Mouse (Mus musculus) megakaryocyte-erythroid progenitor cell, adult 5-6 weeks (primary cell): ENCODE data around the gene Ube3c. TPM values are rescaled to one million over a fixed set of nuclear protein-coding genes. Genes with fewer than 3 reads are reported as not detected.
A peak's percentile ranks its signal among the peaks of the same experiment; 100 is the strongest.
"Not testable (repeated sequence)": the region's sequence is repeated elsewhere in the genome, so short reads cannot be mapped to it uniquely, and the experiment has no call there.

Experiments
- ATAC-seq: replicated peaks from 2 replicates; pipeline ENCODE4 v1.8.0; 2016; ENCODE audit warnings: mild to moderate bottlenecking, inconsistent platforms; ENCODE audit not compliant: severe bottlenecking, poor library complexity, low FRiP score, low TSS enrichment
- total RNA-seq, 2 experiments: library from RNA; stranded (forward) in 1 of 2; stranded (reverse) in 1 of 2; fragments of 200-1000, 215-1000 nt in 1 of 2; fragments of >200 nt in 1 of 2; fragmentation: Nextera tagmentation in 1 of 2; gene quantifications; 2 replicates each; pipeline ENCODE4 v1.2.3; 2014 to 2017

Ube3c gene
- total RNA-seq (2014; fragmentation: Nextera tagmentation) = 31.6 and 34.4 TPM in 2 replicates
- total RNA-seq (2017) = 42.0 and 42.4 TPM in 2 replicates

- ATAC-seq = peak; percentile 93
These were observed at the start of gene Ube3c for GRCm38 (mm10) chr5:29568848-29569377. Ube3c (plus strand) TSS chr5:29569242.

DNA sequence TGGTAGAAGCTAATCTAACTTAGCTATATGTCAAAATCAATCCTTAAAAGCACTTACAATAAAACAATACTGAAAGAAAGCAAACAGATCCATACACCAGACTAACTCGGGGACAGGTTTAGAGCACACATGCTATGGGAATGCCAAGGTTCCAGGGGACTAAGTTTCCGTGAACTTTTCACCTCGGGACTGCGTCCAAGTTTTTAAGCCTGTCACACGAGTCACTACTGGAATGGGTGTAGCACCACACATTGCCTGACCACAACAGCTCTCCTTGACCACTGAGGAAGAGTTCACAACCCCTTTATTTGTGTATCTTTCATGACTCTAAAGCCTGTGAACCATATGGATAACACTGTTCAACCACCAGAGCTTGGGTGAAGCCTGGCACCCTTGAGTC is 8.9 kb upstream of the Ube3c start:
- no peak for ATAC-seq

DNA sequence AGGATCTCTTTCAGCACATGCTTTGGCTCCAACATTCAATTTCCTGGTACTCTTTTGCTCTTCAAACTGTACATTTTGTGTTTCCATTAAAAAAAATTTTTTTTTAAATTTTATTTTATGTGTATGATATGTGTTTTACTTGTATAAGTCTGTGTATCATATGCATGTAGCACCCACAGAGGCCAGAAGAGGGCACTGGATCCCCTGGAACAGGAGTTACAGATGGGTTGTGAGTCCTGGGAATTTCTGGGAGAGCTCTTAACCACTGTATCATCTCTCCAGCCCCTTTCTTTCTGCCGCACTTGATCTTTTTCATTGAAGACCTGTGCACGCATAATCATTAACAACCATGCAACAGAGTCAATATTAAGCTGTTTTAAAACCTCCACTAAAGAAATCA is 8.4 kb upstream of the Ube3c start:
- no peak for ATAC-seq

DNA sequence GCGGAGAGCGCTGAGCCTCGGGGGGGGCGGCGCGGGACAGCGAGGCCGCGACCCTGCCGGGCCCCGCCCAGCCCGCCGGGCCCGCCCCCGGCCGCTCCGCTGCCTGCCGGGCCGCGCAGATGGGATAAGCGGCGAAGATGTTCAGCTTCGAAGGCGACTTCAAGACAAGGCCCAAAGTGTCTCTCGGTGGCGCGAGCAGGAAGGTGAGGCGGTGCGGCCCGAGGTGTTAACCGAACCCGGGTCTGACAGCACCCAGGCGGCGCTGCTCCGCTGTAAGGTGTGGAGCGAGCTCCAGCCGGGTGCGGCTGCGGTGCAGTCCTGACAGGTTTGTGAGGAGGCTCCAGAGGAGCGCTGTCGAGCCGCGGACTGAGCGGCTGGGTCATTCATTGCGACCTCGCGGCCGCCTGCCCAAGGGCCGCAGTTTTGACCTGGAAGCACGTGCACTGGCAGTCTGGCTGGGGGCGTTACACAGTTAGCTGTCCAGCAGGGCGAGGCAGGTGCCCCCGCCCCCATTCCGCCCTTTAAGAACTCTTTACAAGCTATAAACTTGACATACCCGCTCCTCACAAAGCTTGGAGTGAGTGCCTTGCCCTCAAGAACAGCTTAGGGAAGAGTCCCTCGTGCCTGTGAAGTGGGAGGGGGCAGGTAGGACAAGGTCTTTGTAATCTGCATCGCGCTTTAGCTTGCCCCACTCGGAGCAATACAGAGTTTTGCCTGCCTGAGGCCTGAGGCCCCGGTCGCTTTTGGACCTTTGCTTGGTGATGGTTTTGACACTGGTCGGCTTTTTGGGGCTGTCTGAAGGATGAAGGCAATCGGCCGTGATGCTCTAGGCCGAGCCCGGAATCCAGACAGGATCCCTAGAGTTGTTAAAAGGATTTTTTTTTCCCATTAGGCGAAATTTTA is 587 bp downstream of the Ube3c start:
- peak; percentile 69 for ATAC-seq

DNA sequence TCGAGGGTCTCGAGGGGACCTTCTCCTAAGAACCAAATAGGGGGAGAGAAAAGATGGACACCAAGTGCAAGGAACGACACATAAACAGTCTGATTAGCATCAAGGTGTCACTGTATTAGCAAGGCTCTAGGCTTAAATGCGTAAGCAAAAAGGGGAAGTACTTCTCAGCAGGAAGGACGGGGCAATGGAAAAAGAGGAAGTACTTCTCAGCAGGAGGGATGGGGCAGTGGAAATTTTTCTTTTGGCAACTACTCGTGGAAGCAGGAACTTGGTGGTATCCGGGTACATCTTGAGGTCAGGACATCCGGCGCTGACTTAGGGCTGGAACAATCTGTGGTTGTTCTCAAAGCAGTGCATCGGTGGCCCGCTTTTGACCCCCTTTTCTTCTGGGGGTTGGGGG is 5.2 kb downstream of the Ube3c start:
- not testable (repeated sequence) for ATAC-seq

DNA sequence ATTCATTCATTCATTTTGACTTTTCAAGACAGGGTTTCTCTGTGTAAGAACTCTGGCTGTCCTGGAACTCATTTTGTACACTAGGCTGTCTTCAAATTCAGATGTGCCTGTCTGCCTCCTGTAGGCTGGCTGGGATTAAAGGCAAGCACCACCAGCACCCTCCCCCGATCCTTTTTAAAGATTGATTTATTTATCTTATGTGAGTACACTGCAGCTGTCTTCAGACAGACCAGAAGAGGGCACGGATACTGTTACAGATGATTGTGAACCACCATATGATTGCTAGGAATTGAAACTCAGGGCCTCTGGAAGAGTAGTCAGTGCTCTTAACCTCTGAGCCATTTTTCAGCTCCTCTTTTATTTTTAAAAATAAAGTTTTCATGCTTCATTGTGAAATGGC is 6.0 kb downstream of the Ube3c start:
- ATAC-seq = peak; percentile 51; the same call in 1 of the 2 replicates

DNA sequence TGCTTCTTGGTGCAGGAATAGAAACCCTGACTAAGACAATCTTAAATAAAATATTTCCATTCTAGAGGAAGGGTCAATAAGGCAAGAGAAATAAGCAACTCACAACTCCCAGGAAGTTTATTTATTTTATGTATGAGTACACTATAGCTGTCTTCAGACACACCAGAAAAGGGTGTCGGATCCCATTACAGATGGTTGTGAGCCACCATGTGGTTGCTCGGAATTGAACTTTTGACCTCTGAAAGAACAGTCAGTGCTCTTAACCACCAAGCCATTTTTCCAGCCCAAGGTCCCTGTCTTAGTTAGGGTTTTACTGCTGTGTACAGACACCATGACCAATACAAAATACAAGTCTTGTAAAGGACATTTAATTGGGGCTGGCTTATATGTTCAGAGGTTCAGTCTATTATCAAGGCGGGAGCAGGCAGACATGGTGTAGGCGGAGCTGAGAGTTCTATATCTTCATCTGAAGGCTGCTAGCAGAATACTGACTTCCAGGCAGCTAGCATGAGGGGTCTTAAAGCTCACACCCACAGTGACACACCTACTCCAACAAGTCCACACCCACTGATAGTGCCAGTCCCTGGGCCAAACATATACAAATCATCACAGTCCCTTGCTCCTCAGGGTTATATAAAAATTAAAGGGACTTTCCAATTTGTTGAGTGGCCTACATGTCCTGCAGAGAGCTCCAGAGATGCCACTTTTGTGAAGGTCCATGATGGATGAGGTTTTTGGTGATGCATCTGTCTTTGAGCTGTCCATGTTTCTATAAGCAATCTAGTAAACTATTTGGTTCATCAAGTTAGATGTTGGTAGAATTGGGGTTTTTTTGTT is 9.0 kb downstream of the Ube3c start:
- peak; percentile 84 for ATAC-seq

- ATAC-seq = no peak
These were observed 15.0 kb downstream of the Ube3c start for GRCm38 (mm10) chr5:29583880-29584595.

- ATAC-seq = not testable (repeated sequence)
These were observed 23.1 kb downstream of the Ube3c start for GRCm38 (mm10) chr5:29592161-29592560.

GRCm38 (mm10) chr5:29606546-29606945 is 37.5 kb downstream of the Ube3c start:
- ATAC-seq = no peak

- peak; percentile 91 for ATAC-seq
These were observed 56.6 kb downstream of the Ube3c start for GRCm38 (mm10) chr5:29625610-29626009.

GRCm38 (mm10) chr5:29629941-29630340 is 60.9 kb downstream of the Ube3c start:
- ATAC-seq = no peak

DNA sequence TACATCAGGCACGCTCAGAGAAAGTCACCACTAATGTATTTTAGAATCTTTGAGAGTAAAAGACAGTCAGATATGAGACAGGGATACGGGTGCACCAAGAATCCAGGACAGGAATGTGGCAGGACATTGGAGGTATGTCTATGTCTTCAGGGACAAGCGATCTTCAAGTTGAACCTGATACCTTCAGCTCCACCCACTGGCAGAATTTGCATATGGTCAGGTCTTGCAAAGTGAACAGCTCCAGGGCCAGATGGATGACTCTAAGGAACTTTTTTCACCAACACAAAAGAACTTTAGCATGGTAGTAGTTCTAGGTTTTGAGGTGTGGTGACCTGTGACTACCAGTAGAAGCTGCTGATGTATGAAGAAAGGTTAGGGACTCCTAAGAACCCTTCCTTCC is 62.7 kb downstream of the Ube3c start:
- no peak for ATAC-seq

- peak; percentile 96 for ATAC-seq
These were observed 67.3 kb downstream of the Ube3c start for GRCm38 (mm10) chr5:29636298-29636697.

- peak; percentile 38; the same call in 1 of the 2 replicates for ATAC-seq
These were observed 67.8 kb downstream of the Ube3c start for GRCm38 (mm10) chr5:29636884-29637283.

- ATAC-seq = peak; percentile 27; the same call in 1 of the 2 replicates
These were observed 72.3 kb downstream of the Ube3c start for GRCm38 (mm10) chr5:29641124-29641884.

- ATAC-seq = no peak
These were observed 82.7 kb downstream of the Ube3c start for GRCm38 (mm10) chr5:29651696-29652095.

DNA sequence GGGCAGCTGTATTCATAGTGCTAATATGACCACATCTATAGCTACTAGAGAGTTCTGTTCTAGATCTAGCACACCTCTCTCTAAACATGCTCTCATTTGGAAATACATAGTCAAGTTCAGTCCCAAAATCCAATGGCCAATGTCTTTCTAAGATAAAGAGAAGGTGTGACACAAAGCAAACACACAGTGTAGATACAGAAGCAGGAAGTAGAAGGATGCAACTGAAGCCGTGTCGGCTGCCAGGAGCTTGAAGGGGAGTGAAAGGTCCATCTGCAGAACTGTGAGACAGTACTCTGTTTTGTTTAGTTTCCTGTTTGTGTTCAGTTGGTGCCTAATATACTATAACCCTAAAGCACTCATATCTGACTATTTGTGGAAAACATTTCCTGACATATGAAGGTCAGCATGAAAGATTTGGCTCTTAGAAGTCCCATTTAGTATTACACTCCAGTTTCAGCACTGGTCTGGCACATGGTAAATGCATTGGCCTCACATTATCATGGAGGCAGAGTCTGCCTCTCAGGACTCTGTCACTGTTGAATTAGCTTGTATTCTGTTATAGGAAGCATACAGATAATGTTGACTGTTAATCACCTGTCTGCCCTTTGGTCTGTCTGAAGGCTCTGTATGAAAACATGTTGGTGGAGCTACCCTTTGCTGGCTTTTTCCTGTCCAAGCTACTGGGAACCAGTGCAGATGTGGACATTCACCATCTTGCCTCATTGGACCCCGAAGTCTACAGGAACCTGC is 88.7 kb downstream of the Ube3c start:
- no peak for ATAC-seq
